Mouse (Mus musculus) hindbrain, embryonic 16.5 days (tissue): Measurements from ENCODE around the gene Pygb. TPM values are rescaled to one million over a fixed set of nuclear protein-coding genes. Genes with fewer than 3 reads are reported as not detected.

Source experiments
- ATAC-seq: fragments of 200-750 bp; cut with Nextera tagmentation; 2 replicates; pipeline ENCODE4 v1.8.0; 2017; ENCODE audit warnings: moderate TSS enrichment, moderate library complexity
- H3K27ac ChIP-seq: fragments of 300-500 bp; sonication (generic); 2 replicates; pipeline ENCODE4 v1.5.1; 2014; ENCODE audit warnings: low read depth, mild to moderate bottlenecking, control low read depth, low read length, moderate library complexity
- H3K27me3 ChIP-seq: fragments of 300-500 bp; sonication (generic); replicated peaks from 2 replicates; pipeline ENCODE4 v1.6.1; 2014; ENCODE audit warnings: low read length; ENCODE audit not compliant: control insufficient read depth, insufficient read depth
- H3K36me3 ChIP-seq: fragments of 300-500 bp; sonication (generic); 2 replicates; pipeline ENCODE4 v1.6.1; 2014; ENCODE audit warnings: mild to moderate bottlenecking, low read length, moderate library complexity, mixed read lengths; ENCODE audit not compliant: control insufficient read depth, insufficient read depth
- H3K4me1 ChIP-seq: fragments of 300-500 bp; sonication (generic); 2 replicates; pipeline ENCODE4 v1.6.1; 2014; ENCODE audit warnings: low read depth, low read length; ENCODE audit not compliant: control insufficient read depth, insufficient read depth
- H3K4me2 ChIP-seq: fragments of 300-500 bp; sonication (generic); 2 replicates; pipeline ENCODE4 v1.6.1; 2014; ENCODE audit warnings: mild to moderate bottlenecking, low read length, control low read depth, moderate library complexity
- H3K4me3 ChIP-seq: fragments of 300-500 bp; sonication (generic); 2 replicates; pipeline ENCODE4 v1.5.1; 2014; ENCODE audit warnings: mild to moderate bottlenecking, low read length, control low read depth, moderate library complexity
- H3K9ac ChIP-seq: fragments of 300-500 bp; sonication (generic); 2 replicates; pipeline ENCODE4 v1.6.1; 2014; ENCODE audit warnings: low read depth, mild to moderate bottlenecking, control low read depth, low read length, moderate library complexity
- H3K9me3 ChIP-seq: fragments of 300-500 bp; sonication (generic); 2 replicates; pipeline ENCODE4 v1.6.1; 2014; ENCODE audit warnings: mild to moderate bottlenecking, low read length, moderate library complexity; ENCODE audit not compliant: control insufficient read depth
- WGBS: fragments of 180-500 bp; shearing (Covaris S2); extraction: QIAGEN DNeasy Blood & Tissue Kit; methylation state at CpG from one replicate; pipeline ENCODE4 v1.1.7; 2014; 5-methylcytosine and 5-hydroxymethylcytosine counted together
- polyA plus RNA-seq: library from polyadenylated mRNA; unstranded; fragments of >200 nt; fragmentation: Nextera tagmentation; extraction: Ambion mirVana; gene quantifications from 2 replicates; pipeline ENCODE4 v1.2.1, GENCODE M21; 2015

Gene Pygb
- polyA plus RNA-seq, 1 experiment from 2014 or later: 179 TPM

DNA sequence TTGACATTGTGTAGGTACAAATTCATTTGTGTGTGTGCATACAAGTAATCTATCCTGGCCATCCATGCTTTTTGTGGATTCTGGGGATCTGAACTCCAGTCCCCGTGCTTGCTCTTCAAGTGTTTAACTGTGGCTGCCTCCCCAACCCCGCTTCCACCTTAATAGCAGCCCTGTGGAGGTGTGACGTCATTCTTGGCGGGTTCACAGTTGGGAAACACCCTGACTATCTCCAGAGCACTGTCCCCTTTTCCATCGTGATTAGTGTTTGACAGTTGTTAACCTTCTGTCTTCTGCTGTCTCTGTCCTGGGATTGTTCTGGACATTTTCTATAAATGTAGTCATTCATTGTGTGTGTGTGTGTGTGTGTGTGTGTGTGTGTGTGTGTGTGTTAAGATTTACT, 24.1 kb downstream of the Pygb start:
- H3K4me2 ChIP-seq: no peak overlapping the region
- H3K4me1 ChIP-seq: no peaks in the 10 kb centered on the region
- no peak for ATAC-seq
- H3K4me3 ChIP-seq: no peak overlapping the region
- peaks cover 40% of the 10 kb centered on the region for H3K36me3 ChIP-seq
- no peaks in the 10 kb centered on the region for H3K9me3 ChIP-seq
- H3K27ac ChIP-seq: no peak overlapping the region
- WGBS: 88% methylated on average over 5 of the region's 5 CpGs
- H3K27me3 ChIP-seq: no peaks in the 10 kb centered on the region
- H3K9ac ChIP-seq: no peak overlapping the region

DNA sequence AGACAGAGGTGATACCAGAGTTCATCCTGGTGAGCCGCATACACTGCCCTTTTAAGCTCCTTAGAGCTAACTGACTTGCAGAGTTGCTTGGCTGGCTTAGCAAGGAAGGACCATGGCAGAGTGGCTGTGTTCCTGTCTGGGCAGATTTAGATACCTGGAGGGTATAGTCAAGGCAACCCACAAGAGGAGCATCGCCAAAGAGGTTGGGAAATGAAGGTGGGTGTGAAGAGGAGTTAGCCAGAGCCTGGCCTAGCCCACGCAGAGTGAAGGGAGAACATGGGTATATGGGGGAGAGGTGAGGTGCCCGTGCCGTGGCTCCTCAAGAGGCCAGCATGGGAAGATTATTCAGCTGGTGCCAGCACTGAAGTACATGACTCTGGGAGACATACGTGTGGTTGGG, 26.3 kb downstream of the Pygb start:
- no peak overlapping the region for H3K27ac ChIP-seq
- ATAC-seq: no peak
- WGBS: 97% methylated on average over 6 of the region's 6 CpGs

DNA sequence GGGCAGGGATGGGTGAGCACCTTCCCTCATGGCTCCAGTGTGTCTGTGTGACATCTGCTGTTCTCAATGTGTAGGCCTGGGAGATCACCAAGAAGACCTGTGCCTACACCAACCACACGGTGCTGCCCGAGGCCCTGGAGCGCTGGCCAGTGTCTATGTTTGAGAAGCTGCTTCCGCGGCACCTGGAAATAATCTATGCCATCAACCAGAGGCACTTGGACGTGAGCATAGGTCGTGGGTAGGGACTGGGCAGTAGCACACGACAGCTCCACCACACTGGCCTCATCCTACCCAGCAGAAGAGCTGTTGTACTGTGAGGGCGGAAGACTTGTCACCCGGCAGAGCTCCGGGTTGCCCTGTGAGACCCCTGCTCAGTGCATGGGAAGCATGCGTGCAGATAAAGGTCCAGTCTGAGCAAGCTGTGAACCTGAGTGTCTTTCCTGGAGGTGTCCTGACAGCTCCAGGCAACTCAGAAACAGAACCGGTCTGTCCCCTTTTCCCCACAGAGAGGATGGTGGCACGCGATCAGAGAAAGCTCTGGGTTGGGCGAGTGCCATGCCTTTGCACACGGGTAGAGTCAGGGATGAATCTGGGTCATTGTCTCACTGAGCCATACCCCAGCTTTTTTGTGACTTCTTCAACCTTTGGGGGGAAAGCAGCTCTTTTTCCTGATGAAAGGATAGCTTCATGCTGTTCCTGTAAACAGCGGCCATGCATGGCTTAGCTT, 30.3 kb downstream of the Pygb start:
- WGBS: 90% methylated on average over 18 of the region's 18 CpGs

More for the DNA sequence above, 26.3 kb downstream of the Pygb start:
- Histone ChIP-seq H3K4me2 (no peak overlapping the region), H3K9ac (no peak overlapping the region), H3K36me3 (peaks cover 45% of the 10 kb centered on the region), H3K27me3 (no peaks in the 10 kb centered on the region), H3K4me1 (no peaks in the 10 kb centered on the region), H3K9me3 (no peaks in the 10 kb centered on the region), H3K4me3 (no peak overlapping the region)

DNA sequence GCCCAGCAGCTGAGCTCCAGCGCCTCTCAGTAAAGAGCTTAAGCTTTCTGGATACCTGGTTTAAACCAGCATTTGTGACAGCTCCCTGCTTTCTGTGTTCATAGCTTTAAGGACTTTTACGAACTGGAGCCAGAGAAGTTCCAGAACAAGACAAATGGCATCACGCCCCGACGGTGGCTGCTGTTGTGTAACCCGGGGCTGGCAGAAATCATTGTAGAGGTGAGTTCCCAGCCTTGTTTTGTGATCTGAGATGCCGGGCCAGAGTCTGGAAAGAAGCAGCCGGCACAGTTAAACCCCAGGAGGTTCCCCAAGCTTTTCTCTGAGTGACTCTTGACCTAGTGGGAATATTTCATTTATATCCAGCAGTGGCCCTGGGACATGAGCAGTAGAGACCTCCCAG, 32.2 kb downstream of the Pygb start:
- Histone ChIP-seq H3K27ac (no peak overlapping the region), H3K36me3 (peaks cover 44% of the 10 kb centered on the region), H3K4me1 (no peaks in the 10 kb centered on the region), H3K9me3 (no peaks in the 10 kb centered on the region), H3K27me3 (no peaks in the 10 kb centered on the region), H3K4me3 (no peak overlapping the region), H3K9ac (no peak overlapping the region), H3K4me2 (no peak overlapping the region)
- WGBS: 88% methylated on average over 8 of the region's 8 CpGs
- no peak for ATAC-seq

More for the DNA sequence above, 30.3 kb downstream of the Pygb start:
- no peaks in the 10 kb centered on the region for H3K4me1 ChIP-seq
- H3K27me3 ChIP-seq: no peaks in the 10 kb centered on the region
- H3K27ac ChIP-seq: no peak overlapping the region
- H3K4me2 ChIP-seq: no peak overlapping the region
- no peak overlapping the region for H3K9ac ChIP-seq
- ATAC-seq: peak; percentile 48; the same call in 1 of the 2 replicates
- H3K36me3 ChIP-seq: peaks cover 52% of the 10 kb centered on the region
- H3K9me3 ChIP-seq: no peaks in the 10 kb centered on the region
- H3K4me3 ChIP-seq: no peak overlapping the region

DNA sequence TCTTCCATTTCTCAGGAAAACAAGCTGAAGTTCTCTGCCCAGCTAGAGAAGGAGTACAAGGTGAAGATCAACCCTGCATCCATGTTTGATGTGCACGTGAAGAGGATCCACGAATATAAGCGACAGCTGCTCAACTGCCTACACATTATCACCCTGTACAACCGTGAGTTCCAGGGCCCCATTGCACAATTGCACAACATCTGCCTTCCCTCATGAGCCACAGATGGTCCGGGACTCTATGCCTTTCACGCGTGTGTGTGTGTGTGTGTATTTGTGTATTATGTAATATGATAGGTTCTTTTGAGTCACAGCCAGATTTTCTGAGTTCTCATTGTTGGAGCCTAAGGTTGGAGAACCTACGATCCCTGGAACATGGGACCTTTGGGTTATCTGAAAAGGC, 34.2 kb downstream of the Pygb start:
- no peak for ATAC-seq
- WGBS: 90% methylated on average over 8 of the region's 8 CpGs

DNA sequence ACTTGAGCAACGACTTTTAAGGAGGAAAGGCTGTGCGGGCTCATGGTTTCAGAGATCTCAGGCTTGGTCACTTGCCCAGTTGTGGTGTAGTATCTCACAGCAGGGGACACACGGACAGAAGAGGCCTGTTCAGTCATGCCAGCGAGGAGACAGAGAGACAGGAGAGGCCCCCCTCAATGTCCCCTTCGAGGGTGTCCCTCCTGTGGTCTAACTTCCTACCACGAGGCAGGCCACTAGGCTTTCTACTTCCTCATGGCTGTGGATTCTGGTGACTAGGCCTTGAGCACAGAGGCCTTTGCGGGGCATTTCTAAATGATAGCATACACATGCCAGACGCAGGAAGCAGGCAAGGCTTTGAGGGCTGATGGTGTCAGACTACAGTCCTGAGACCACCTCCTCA, 36.5 kb downstream of the Pygb start:
- no peak for ATAC-seq
- Histone ChIP-seq H3K27ac (no peak overlapping the region), H3K9ac (no peak overlapping the region), H3K27me3 (no peaks in the 10 kb centered on the region), H3K4me3 (no peak overlapping the region), H3K36me3 (peaks cover 54% of the 10 kb centered on the region), H3K4me1 (no peaks in the 10 kb centered on the region), H3K9me3 (no peaks in the 10 kb centered on the region), H3K4me2 (no peak overlapping the region)
- 75% methylated on average over 8 of the region's 8 CpGs for WGBS

More for the DNA sequence above, 34.2 kb downstream of the Pygb start:
- Histone ChIP-seq H3K9ac (no peak overlapping the region), H3K36me3 (peaks cover 44% of the 10 kb centered on the region), H3K27me3 (no peaks in the 10 kb centered on the region), H3K4me2 (no peak overlapping the region), H3K4me3 (no peak overlapping the region), H3K4me1 (no peaks in the 10 kb centered on the region), H3K27ac (no peak overlapping the region), H3K9me3 (no peaks in the 10 kb centered on the region)

DNA sequence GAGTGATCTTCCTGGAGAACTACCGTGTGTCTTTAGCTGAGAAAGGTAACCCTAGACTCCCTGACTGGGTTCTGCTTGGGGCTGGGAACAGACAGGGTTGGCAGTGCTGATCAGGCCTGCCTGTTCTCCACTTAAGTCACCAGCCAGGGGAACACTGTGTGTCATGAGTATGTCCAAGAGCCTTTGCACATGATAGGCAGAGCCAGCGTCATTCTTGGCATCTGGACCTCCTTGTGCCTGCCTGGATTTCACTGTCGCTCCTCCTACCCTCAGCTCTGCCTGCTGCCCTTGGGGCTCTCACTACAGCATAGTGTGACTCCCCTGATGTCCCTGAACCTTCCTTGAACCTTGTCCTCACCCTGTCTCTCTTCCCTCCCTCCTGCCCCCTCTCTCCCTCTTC, 39.9 kb downstream of the Pygb start:
- peaks cover 54% of the 10 kb centered on the region for H3K36me3 ChIP-seq
- 87% methylated on average over 3 of the region's 3 CpGs for WGBS
- no peak for ATAC-seq
- H3K27me3 ChIP-seq: no peaks in the 10 kb centered on the region
- H3K9ac ChIP-seq: no peak overlapping the region
- H3K4me1 ChIP-seq: no peaks in the 10 kb centered on the region
- no peak overlapping the region for H3K27ac ChIP-seq
- no peak overlapping the region for H3K4me2 ChIP-seq
- H3K9me3 ChIP-seq: no peaks in the 10 kb centered on the region
- H3K4me3 ChIP-seq: no peak overlapping the region

DNA sequence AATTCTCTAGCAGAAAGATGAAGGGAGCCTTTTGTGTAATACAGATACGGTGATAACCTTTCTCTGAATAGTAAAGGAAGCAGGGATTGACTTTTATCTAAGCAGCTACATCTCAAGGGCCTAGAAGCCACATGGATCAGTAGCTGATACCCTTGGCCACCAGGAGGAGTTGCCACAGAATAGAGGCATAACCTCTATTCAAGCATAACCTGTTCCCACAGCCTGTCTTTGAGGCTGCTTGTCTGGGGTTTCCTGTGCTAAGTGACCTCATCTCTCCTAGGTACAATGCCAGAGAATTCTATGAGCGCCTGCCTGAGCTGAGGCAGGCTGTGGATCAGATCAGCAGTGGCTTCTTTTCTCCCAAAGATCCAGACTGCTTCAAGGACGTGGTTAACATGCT, 41.6 kb downstream of the Pygb start:
- no peaks in the 10 kb centered on the region for H3K4me1 ChIP-seq
- no peak overlapping the region for H3K4me2 ChIP-seq
- no peak overlapping the region for H3K4me3 ChIP-seq
- no peak for ATAC-seq
- 88% methylated on average over 3 of the region's 3 CpGs for WGBS
- H3K27ac ChIP-seq: no peak overlapping the region
- H3K9ac ChIP-seq: no peak overlapping the region
- H3K27me3 ChIP-seq: no peaks in the 10 kb centered on the region
- peaks cover 57% of the 10 kb centered on the region for H3K36me3 ChIP-seq
- H3K9me3 ChIP-seq: no peaks in the 10 kb centered on the region

DNA sequence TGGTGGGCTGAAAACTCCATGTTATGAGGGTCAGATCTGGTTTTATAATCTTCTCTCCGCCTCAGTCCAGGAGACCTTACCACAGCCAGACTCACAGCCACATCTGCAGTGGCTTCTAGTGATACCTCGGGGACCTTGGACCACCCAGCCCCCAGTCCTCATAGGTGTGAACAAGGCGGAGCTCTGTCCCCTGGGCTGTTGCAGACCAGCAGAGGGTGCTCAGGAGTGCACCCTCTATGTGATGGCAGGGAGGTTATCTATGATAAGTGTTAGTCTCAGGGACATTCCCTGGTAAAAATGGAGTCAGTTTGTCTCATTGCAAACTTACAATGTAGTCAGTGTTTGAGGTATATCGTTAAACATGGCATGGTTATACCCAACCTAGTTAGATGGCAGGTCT, 42.1 kb downstream of the Pygb start:
- H3K4me1 ChIP-seq: no peaks in the 10 kb centered on the region
- 85% methylated on average over 4 of the region's 4 CpGs for WGBS
- H3K4me3 ChIP-seq: no peak overlapping the region
- no peak overlapping the region for H3K4me2 ChIP-seq
- no peak overlapping the region for H3K27ac ChIP-seq
- ATAC-seq: no peak
- peaks cover 57% of the 10 kb centered on the region for H3K36me3 ChIP-seq
- H3K9ac ChIP-seq: no peak overlapping the region
- no peaks in the 10 kb centered on the region for H3K9me3 ChIP-seq
- no peaks in the 10 kb centered on the region for H3K27me3 ChIP-seq
